Mouse (Mus musculus) ES-E14 (cell line): Measurements from ENCODE around the gene Rasgef1b. TPM values are rescaled to one million over a fixed set of nuclear protein-coding genes. Genes with fewer than 3 reads are reported as not detected.

Source experiments
- DNase-seq: peaks from one replicate; pipeline ENCODE4 v3.0.0-alpha.2; 2013; ENCODE audit warnings: low read depth, low spot score
- H3K27ac ChIP-seq: 2 replicates; pipeline ENCODE4 v1.5.1; 2012; ENCODE audit warnings: low read depth, mild to moderate bottlenecking, low read length, moderate library complexity, mixed read lengths; ENCODE audit not compliant: poor library complexity, insufficient read depth, severe bottlenecking
- H3K36me3 ChIP-seq: 2 replicates; pipeline ENCODE4 v1.6.1; 2012; ENCODE audit warnings: mild to moderate bottlenecking, low read length, moderate library complexity, mixed read lengths; ENCODE audit not compliant: control insufficient read depth, poor library complexity, insufficient read depth, severe bottlenecking
- H3K4me1 ChIP-seq, 2 experiments: fragments of 150-350 bp in 1 of 2; sonication (generic) in 1 of 2; 2 replicates each; pipeline ENCODE4 v1.6.1; 2012; ENCODE audit warnings: low read length in 2 of 2, mild to moderate bottlenecking in 1 of 2, mixed read lengths in 1 of 2; ENCODE audit not compliant: control insufficient read depth in 2 of 2, insufficient read depth in 2 of 2, poor library complexity in 1 of 2
- H3K4me3 ChIP-seq, 2 experiments: fragments of 150-350 bp in 1 of 2; sonication (generic) in 1 of 2; 2 replicates each; pipeline ENCODE4 v1.5.1; 2012; ENCODE audit warnings: low read length in 2 of 2, low read depth in 1 of 2, mild to moderate bottlenecking in 1 of 2, mixed read lengths in 1 of 2; ENCODE audit not compliant: insufficient read depth in 1 of 2, poor library complexity in 1 of 2, severe bottlenecking in 1 of 2
- H3K9ac ChIP-seq: 2 replicates; pipeline ENCODE4 v1.6.1; 2012; ENCODE audit warnings: low read depth, mild to moderate bottlenecking, low read length, mixed read lengths; ENCODE audit not compliant: poor library complexity, insufficient read depth, severe bottlenecking
- H3K9me3 ChIP-seq: fragments of 150-350 bp; sonication (generic); 2 replicates; pipeline ENCODE4 v1.6.1; 2012; ENCODE audit warnings: low read depth, mild to moderate bottlenecking, low read length; ENCODE audit not compliant: control insufficient read depth, insufficient read depth
- CHD2 ChIP-seq: IDR thresholded peaks from 2 replicates; pipeline ENCODE4 v1.6.1; 2014; ENCODE audit warnings: mild to moderate bottlenecking, low read depth, low read length, inconsistent platforms
- HCFC1 ChIP-seq: IDR thresholded peaks from 2 replicates; pipeline ENCODE4 v1.6.1; 2012; ENCODE audit warnings: low read length, inconsistent platforms, borderline replicate concordance; ENCODE audit not compliant: insufficient read depth
- MAFK ChIP-seq: IDR thresholded peaks from 2 replicates; pipeline ENCODE4 v1.6.1; 2014; ENCODE audit warnings: mild to moderate bottlenecking, low read depth, low read length, inconsistent platforms; ENCODE audit not compliant: insufficient read depth
- ZC3H11A ChIP-seq: IDR thresholded peaks from 2 replicates; pipeline ENCODE4 v1.6.1; 2012; ENCODE audit warnings: low read depth, mild to moderate bottlenecking, inconsistent platforms, low read length, borderline replicate concordance
- ZNF384 ChIP-seq: IDR thresholded peaks from 2 replicates; pipeline ENCODE4 v1.6.1; 2012; ENCODE audit warnings: low read depth, low read length, inconsistent platforms
- in situ Hi-C, 2 experiments: fragments of 600-800 bp; cut with MboI; formaldehyde crosslinking; loops; one replicate each; pipeline ENCODE4 v1.15.1; 2025; ENCODE audit warnings: low sequenced_read_pairs in 2 of 2, inconsistent platforms in 1 of 2; ENCODE audit not compliant: unreplicated experiment in 2 of 2
- total RNA-seq: library from RNA; depleted of rRNA; stranded (reverse); fragments of 300-350 nt; gene quantifications from 2 replicates; pipeline ENCODE4 v1.2.3, GENCODE M21; 2012

Rasgef1b gene
- total RNA-seq, 1 experiment = 2.8 TPM

DNA sequence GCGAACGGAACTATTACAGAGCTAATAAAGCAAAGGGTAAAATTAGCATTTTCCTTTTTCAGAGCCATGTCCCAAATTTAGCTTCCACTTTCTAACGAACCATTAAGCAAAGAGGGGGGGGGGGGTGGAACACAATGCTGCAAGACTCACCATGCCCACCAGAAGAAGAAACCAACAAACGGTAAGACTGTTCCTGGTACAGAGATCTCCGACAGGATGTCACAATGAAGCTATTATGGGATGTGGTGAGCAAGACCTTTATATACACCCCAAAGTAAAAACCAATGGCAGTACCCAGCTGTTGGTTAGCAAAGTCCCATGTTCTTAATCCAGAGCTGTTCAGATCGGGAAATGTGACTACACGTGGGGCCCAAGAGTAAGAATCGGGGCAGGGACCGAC is 226.2 kb downstream of the Rasgef1b start:
- in situ Hi-C loops = no loop called here
- Histone ChIP-seq H3K4me1 (no peaks in the 10 kb centered on the region), H3K27ac (no peak overlapping the region), H3K36me3 (no peaks in the 10 kb centered on the region), H3K4me3 (no peak overlapping the region), H3K9me3 (no peaks in the 10 kb centered on the region), H3K9ac (no peak overlapping the region)
- no peak for TF ChIP-seq CHD2
- TF ChIP-seq ZNF384 = no peak
- TF ChIP-seq HCFC1 = no peak
- no peak for TF ChIP-seq ZC3H11A
- no peak for TF ChIP-seq MAFK
- no peak for DNase-seq

DNA sequence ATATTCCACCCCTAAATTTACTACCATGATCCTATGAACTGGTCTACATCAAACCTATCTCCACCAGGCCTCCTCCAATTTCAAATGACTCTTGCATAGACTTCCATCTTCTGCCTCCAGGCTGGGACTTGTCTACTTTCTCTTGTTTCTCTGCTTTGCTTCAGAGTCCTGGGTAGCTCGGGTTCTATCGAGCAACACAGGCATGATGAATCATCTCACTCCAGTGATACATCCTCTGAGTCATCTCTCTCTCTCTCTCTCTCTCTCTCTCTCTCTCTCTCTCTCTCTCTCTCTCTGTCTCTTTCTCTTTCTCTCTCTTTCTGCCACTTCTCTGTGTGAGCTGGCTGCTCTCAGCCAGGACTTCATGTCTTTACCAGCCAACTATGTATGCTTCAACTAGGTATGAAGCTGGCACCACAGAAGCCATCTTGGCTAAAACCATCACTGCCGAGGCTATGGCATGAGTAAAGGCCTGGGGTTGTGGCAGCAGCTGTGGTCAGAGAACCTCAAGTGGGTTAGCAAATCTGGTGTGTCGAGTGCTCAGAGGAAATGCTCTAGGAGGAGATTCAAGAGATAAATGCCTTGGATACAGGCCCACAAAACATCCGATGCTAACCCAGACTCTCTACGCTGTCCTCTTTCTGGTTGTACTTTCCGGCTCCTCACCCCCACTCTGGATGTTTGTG is 229.3 kb downstream of the Rasgef1b start:
- no peak for DNase-seq
- no peaks in the 10 kb centered on the region for H3K9me3 ChIP-seq
- H3K4me1 ChIP-seq = no peaks in the 10 kb centered on the region
- TF ChIP-seq ZC3H11A = no peak
- TF ChIP-seq ZNF384 = no peak
- TF ChIP-seq MAFK = no peak
- no peak for TF ChIP-seq HCFC1
- no peak for TF ChIP-seq CHD2
- no peak overlapping the region for H3K9ac ChIP-seq
- no peak overlapping the region for H3K4me3 ChIP-seq
- H3K36me3 ChIP-seq = no peaks in the 10 kb centered on the region
- in situ Hi-C loops = no loop called here
- H3K27ac ChIP-seq = no peak overlapping the region

DNA sequence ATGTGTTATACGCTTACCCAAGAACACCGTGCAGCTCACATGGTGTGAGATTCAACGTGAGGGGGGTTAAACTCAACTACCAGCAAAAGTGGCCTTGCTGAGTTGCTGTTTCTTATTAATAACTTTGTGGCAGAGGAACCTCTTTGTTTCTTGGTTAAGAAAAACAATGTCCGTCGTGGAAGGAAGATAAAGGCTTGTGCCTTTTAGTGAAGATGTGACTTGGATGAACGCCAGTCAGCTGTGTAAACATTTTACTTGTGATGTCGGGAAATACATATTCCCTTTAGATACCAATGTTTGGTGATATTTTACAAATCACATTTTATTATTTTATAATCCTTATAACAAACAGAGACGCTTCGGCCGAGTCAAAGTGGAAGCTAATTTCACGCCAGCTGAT is 231.0 kb downstream of the Rasgef1b start:
- in situ Hi-C loops = no loop called here
- no peak for TF ChIP-seq ZNF384
- no peak for TF ChIP-seq ZC3H11A
- TF ChIP-seq MAFK = no peak
- TF ChIP-seq HCFC1 = no peak
- no peak for TF ChIP-seq CHD2
- Histone ChIP-seq H3K36me3 (no peaks in the 10 kb centered on the region), H3K27ac (no peak overlapping the region), H3K9ac (no peak overlapping the region), H3K9me3 (no peaks in the 10 kb centered on the region), H3K4me1 (no peaks in the 10 kb centered on the region), H3K4me3 (no peak overlapping the region)
- DNase-seq = no peak

DNA sequence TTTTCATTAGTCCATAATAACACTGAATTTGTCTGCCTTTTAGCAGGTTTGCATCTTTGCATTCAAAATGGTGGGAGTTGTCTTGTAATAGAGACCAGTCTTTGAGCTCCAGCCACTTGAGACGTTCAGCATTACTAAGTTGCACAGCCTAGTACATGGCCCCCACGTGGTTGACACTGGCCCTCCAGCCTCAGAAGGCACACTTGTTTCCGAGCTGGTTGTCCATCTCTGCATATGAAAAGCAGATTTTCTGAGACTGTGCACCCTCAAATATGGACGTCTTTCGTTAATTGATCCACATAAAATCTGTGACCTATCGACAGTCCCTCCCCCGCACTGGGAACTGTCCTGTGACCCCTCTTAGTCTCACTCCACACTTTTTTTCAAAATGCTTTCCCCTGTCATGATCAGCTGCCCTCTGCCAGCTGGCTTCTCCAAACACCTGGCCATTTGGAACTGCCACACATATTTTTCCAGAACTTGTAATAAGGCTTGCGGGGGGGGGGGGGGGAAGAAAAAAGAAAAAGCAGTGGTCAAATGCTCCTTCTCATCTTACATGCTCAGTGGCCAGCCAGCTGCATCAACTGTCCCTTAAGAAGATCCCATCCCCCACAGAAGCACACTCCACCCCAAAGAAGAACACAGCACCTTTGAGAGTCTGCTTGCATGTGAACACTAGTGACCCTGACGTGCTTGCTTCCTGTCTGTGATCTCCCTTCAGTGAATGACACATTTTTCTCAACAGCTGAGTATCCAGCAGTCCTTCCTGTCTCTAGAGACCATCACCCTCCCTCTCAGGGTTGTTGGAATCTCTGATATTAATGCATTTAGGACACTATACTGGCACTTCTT is 231.7 kb downstream of the Rasgef1b start:
- H3K36me3 ChIP-seq = no peaks in the 10 kb centered on the region
- DNase-seq = no peak
- H3K4me3 ChIP-seq = no peak overlapping the region
- no peak overlapping the region for H3K9ac ChIP-seq
- H3K4me1 ChIP-seq = no peaks in the 10 kb centered on the region
- H3K9me3 ChIP-seq = no peaks in the 10 kb centered on the region
- TF ChIP-seq ZNF384 (no peak), ZC3H11A (no peak), HCFC1 (no peak), MAFK (no peak), CHD2 (no peak)
- H3K27ac ChIP-seq = no peak overlapping the region
- in situ Hi-C loops = no loop called here
